Mouse (Mus musculus) liver, embryonic 13.5 days (tissue): Measurements from ENCODE around the gene 0610030E20Rik. TPM values are rescaled to one million over a fixed set of nuclear protein-coding genes. Genes with fewer than 3 reads are reported as not detected.

ENCODE experiments used
- ATAC-seq: fragments of 200-750 bp; cut with Nextera tagmentation; 2 replicates; pipeline ENCODE4 v1.8.0; 2017; ENCODE audit warnings: low read depth, mild to moderate bottlenecking, moderate number of reproducible peaks, moderate library complexity
- DNase-seq: peaks from one replicate; pipeline ENCODE4 v3.0.0; 2022
- H3K27ac ChIP-seq: fragments of 300-500 bp; sonication (generic); 2 replicates; pipeline ENCODE4 v1.5.1; 2015; ENCODE audit warnings: moderate library complexity, mild to moderate bottlenecking, inconsistent platforms
- H3K27me3 ChIP-seq: fragments of 300-500 bp; sonication (generic); 2 replicates; pipeline ENCODE4 v1.6.1; 2015; ENCODE audit warnings: mild to moderate bottlenecking, inconsistent platforms
- H3K36me3 ChIP-seq: fragments of 300-500 bp; sonication (generic); 2 replicates; pipeline ENCODE4 v1.6.1; 2015; ENCODE audit warnings: mild to moderate bottlenecking, inconsistent platforms
- H3K4me1 ChIP-seq: fragments of 300-500 bp; sonication (generic); replicated peaks from 2 replicates; pipeline ENCODE4 v1.6.1; 2015; ENCODE audit warnings: inconsistent platforms
- H3K4me2 ChIP-seq: fragments of 300-500 bp; sonication (generic); 2 replicates; pipeline ENCODE4 v1.6.1; 2015; ENCODE audit warnings: inconsistent platforms, mild to moderate bottlenecking, moderate library complexity
- H3K4me3 ChIP-seq: fragments of 300-500 bp; sonication (generic); replicated peaks from 2 replicates; pipeline ENCODE4 v1.5.1; 2015; ENCODE audit warnings: mild to moderate bottlenecking, inconsistent platforms
- H3K9ac ChIP-seq: fragments of 300-500 bp; sonication (generic); 2 replicates; pipeline ENCODE4 v1.6.1; 2015; ENCODE audit warnings: mild to moderate bottlenecking, inconsistent platforms
- H3K9me3 ChIP-seq: fragments of 300-500 bp; sonication (generic); replicated peaks from 2 replicates; pipeline ENCODE4 v1.6.1; 2016; ENCODE audit warnings: inconsistent platforms
- WGBS: fragments of 180-500 bp; shearing (Covaris S2); methylation state at CpG from one replicate; pipeline ENCODE4 v1.1.7; 2015; ENCODE audit not compliant: insufficient replicate concordance; 5-methylcytosine and 5-hydroxymethylcytosine counted together
- polyA plus RNA-seq: library from polyadenylated mRNA; unstranded; fragments of >200 nt; fragmentation: Nextera tagmentation; extraction: Ambion mirVana; gene quantifications from 2 replicates; pipeline ENCODE4 v1.2.1, GENCODE M21; 2015

The 0610030E20Rik gene
- polyA plus RNA-seq, result 14.5 and 17.7 TPM in 2 replicates

- Histone ChIP-seq H3K4me3 (peak within 1 kb of the TSS; percentile 91), H3K4me2 (peak within 1 kb of the TSS; percentile 90), H3K9ac (peak within 1 kb of the TSS; percentile 94), H3K9me3 (no peaks in the 10 kb centered on the region), H3K36me3 (peaks cover 35% of the 10 kb centered on the region), H3K27ac (peak within 1 kb of the TSS; percentile 93), H3K27me3 (no peaks in the 10 kb centered on the region), H3K4me1 (peaks cover 81% of the 10 kb centered on the region)
- DNase-seq (peak; percentile 64), ATAC-seq (peak; percentile 63)
- 1% methylated on average over 71 of the region's 72 CpGs for WGBS
Measured at GRCm38 (mm10) chr6:72347166-72347941, at the start of gene 0610030E20Rik. 0610030E20Rik (plus strand) TSS chr6:72347317.

- Histone ChIP-seq H3K27ac (no peak overlapping the region), H3K36me3 (no peaks in the 10 kb centered on the region), H3K4me3 (no peak overlapping the region), H3K9me3 (no peaks in the 10 kb centered on the region), H3K4me1 (peaks cover 19% of the 10 kb centered on the region; the same call in 1 of the 2 replicates), H3K4me2 (no peak overlapping the region), H3K27me3 (peaks cover 10% of the 10 kb centered on the region; the same call in 1 of the 2 replicates), H3K9ac (no peak overlapping the region)
- 64% methylated on average over 3 of the region's 3 CpGs for WGBS
- no peak for DNase-seq
- no peak for ATAC-seq
Measured at GRCm38 (mm10) chr6:72297825-72298224, 49.3 kb upstream of the 0610030E20Rik start.

- no peak overlapping the region for H3K27ac ChIP-seq
- 0 out of 2 replicates have a peak, but pooled peaks cover 6% of the 10 kb centered on the region for H3K27me3 ChIP-seq
- peaks cover 16% of the 10 kb centered on the region for H3K4me1 ChIP-seq
- ATAC-seq (no peak), DNase-seq (no peak)
- no peak overlapping the region for H3K4me3 ChIP-seq
- no peak overlapping the region for H3K4me2 ChIP-seq
- H3K36me3 ChIP-seq, result no peaks in the 10 kb centered on the region
- H3K9ac ChIP-seq, result no peak overlapping the region
- 70% methylated on average over 11 of the region's 11 CpGs for WGBS
- no peaks in the 10 kb centered on the region for H3K9me3 ChIP-seq
Measured at GRCm38 (mm10) chr6:72302349-72302925, 44.7 kb upstream of the 0610030E20Rik start.

- H3K27me3 ChIP-seq, result 0 out of 2 replicates have a peak, but pooled peaks cover 6% of the 10 kb centered on the region
- H3K4me2 ChIP-seq, result no peak overlapping the region
- WGBS, result 49% methylated on average over 9 of the region's 9 CpGs
- no peaks in the 10 kb centered on the region for H3K36me3 ChIP-seq
- no peak overlapping the region for H3K9ac ChIP-seq
- DNase-seq, result no peak
- H3K27ac ChIP-seq, result no peak overlapping the region
- no peaks in the 10 kb centered on the region for H3K9me3 ChIP-seq
- no peak for ATAC-seq
- H3K4me1 ChIP-seq, result peaks cover 16% of the 10 kb centered on the region
- no peak overlapping the region for H3K4me3 ChIP-seq
Measured at GRCm38 (mm10) chr6:72303510-72303909, 43.6 kb upstream of the 0610030E20Rik start.

GRCm38 (mm10) chr6:72312198-72312597, 34.9 kb upstream of the 0610030E20Rik start:
- no peak overlapping the region for H3K4me2 ChIP-seq
- H3K27me3 ChIP-seq, result no peaks in the 10 kb centered on the region
- peaks cover 7% of the 10 kb centered on the region; the same call in 1 of the 2 replicates for H3K4me1 ChIP-seq
- no peak overlapping the region for H3K27ac ChIP-seq
- H3K4me3 ChIP-seq, result no peak overlapping the region
- no peak for ATAC-seq
- no peaks in the 10 kb centered on the region for H3K9me3 ChIP-seq
- 79% methylated on average over 3 of the region's 3 CpGs for WGBS
- H3K36me3 ChIP-seq, result peaks cover 41% of the 10 kb centered on the region
- DNase-seq, result no peak
- no peak overlapping the region for H3K9ac ChIP-seq

- peaks cover 52% of the 10 kb centered on the region for H3K36me3 ChIP-seq
- DNase-seq, result no peak
Measured at GRCm38 (mm10) chr6:72313124-72313867, 33.8 kb upstream of the 0610030E20Rik start.

GRCm38 (mm10) chr6:72315384-72315783, 31.7 kb upstream of the 0610030E20Rik start:
- H3K4me2 ChIP-seq, result no peak overlapping the region
- H3K4me1 ChIP-seq, result peaks cover 16% of the 10 kb centered on the region
- ATAC-seq, result no peak
- H3K36me3 ChIP-seq, result peaks cover 73% of the 10 kb centered on the region
- H3K27me3 ChIP-seq, result no peaks in the 10 kb centered on the region
- DNase-seq, result no peak
- 82% methylated on average over 2 of the region's 2 CpGs for WGBS
- no peak overlapping the region for H3K9ac ChIP-seq
- no peaks in the 10 kb centered on the region for H3K9me3 ChIP-seq
- no peak overlapping the region for H3K27ac ChIP-seq
- no peak overlapping the region for H3K4me3 ChIP-seq

More at GRCm38 (mm10) chr6:72313124-72313867, 33.8 kb upstream of the 0610030E20Rik start:
- no peak overlapping the region for H3K4me2 ChIP-seq
- H3K9me3 ChIP-seq, result no peaks in the 10 kb centered on the region
- H3K4me1 ChIP-seq, result peaks cover 7% of the 10 kb centered on the region
- no peaks in the 10 kb centered on the region for H3K27me3 ChIP-seq
- H3K27ac ChIP-seq, result no peak overlapping the region
- H3K9ac ChIP-seq, result no peak overlapping the region
- H3K4me3 ChIP-seq, result no peak overlapping the region
- 83% methylated on average over 11 of the region's 11 CpGs for WGBS
- ATAC-seq, result no peak

GRCm38 (mm10) chr6:72316044-72316443, 31.1 kb upstream of the 0610030E20Rik start:
- Histone ChIP-seq H3K4me1 (peaks cover 16% of the 10 kb centered on the region), H3K9me3 (no peaks in the 10 kb centered on the region), H3K4me2 (no peak overlapping the region), H3K9ac (no peak overlapping the region), H3K4me3 (no peak overlapping the region), H3K27me3 (no peaks in the 10 kb centered on the region), H3K36me3 (peaks cover 80% of the 10 kb centered on the region), H3K27ac (no peak overlapping the region)
- ATAC-seq (no peak), DNase-seq (no peak)
- 69% methylated on average over 1 of the region's 1 CpGs for WGBS

- Histone ChIP-seq H3K9me3 (no peaks in the 10 kb centered on the region), H3K36me3 (peaks cover 91% of the 10 kb centered on the region), H3K27ac (no peak overlapping the region), H3K4me2 (no peak overlapping the region), H3K27me3 (no peaks in the 10 kb centered on the region), H3K4me3 (no peak overlapping the region), H3K9ac (no peak overlapping the region), H3K4me1 (peaks cover 22% of the 10 kb centered on the region)
- ATAC-seq (peak; percentile 39; the same call in 1 of the 2 replicates), DNase-seq (no peak)
- WGBS, result 48% methylated on average over 5 of the region's 5 CpGs
Measured at GRCm38 (mm10) chr6:72318440-72318839, 28.7 kb upstream of the 0610030E20Rik start.

GRCm38 (mm10) chr6:72319019-72319418, 28.1 kb upstream of the 0610030E20Rik start:
- 74% methylated on average over 11 of the region's 11 CpGs for WGBS
- Histone ChIP-seq H3K36me3 (peaks cover 92% of the 10 kb centered on the region), H3K4me3 (no peak overlapping the region), H3K9ac (no peak overlapping the region), H3K27ac (no peak overlapping the region), H3K4me1 (peaks cover 26% of the 10 kb centered on the region), H3K27me3 (no peaks in the 10 kb centered on the region), H3K4me2 (no peak overlapping the region), H3K9me3 (no peaks in the 10 kb centered on the region)
- ATAC-seq (no peak), DNase-seq (peak; percentile 17)

- H3K27ac ChIP-seq, result peak overlapping the region; percentile 92
- H3K4me2 ChIP-seq, result no peak overlapping the region
- ATAC-seq (no peak), DNase-seq (no peak)
- no peaks in the 10 kb centered on the region for H3K9me3 ChIP-seq
- peaks cover 44% of the 10 kb centered on the region for H3K4me1 ChIP-seq
- no peaks in the 10 kb centered on the region for H3K27me3 ChIP-seq
- H3K9ac ChIP-seq, result no peak overlapping the region
- WGBS, result 90% methylated on average over 3 of the region's 3 CpGs
- peaks cover 98% of the 10 kb centered on the region for H3K36me3 ChIP-seq
- H3K4me3 ChIP-seq, result no peak overlapping the region
Measured at GRCm38 (mm10) chr6:72322936-72323335, 24.2 kb upstream of the 0610030E20Rik start.
